Mouse (Mus musculus): ENCODE measurements around the gene Dip2b. TPM values are rescaled to one million over a fixed set of nuclear protein-coding genes. Genes with fewer than 3 reads are reported as not detected.
"Not testable (repeated sequence)": the region's sequence is repeated elsewhere in the genome, so short reads cannot be mapped to it uniquely, and the experiment has no call there.

Dip2b gene
- polyA plus RNA-seq, 1 experiment: 35.9 TPM

- H3K4me1 ChIP-seq (ENCODE audit: control insufficient read depth, insufficient read depth, low read length): peaks cover 4% of the 10 kb centered on the region; the same call in 1 of the 2 replicates
- TF ChIP-seq POLR2A (IDR thresholded peaks at IDR 0.05; ENCODE audit: extremely low read depth, insufficient read depth, low read length) (no peak), CTCF (IDR thresholded peaks at IDR 0.05; ENCODE audit: extremely low read depth, insufficient read depth, low read length) (no peak)
- H3K4me3 ChIP-seq (ENCODE audit: insufficient read depth, low read length): no peak overlapping the region
Measured at GRCm38 (mm10) chr15:100247296-100247695, 208.8 kb downstream of the Dip2b start.

GRCm38 (mm10) chr15:100248665-100249433 is 210.4 kb downstream of the Dip2b start:
- Histone ChIP-seq H3K4me3 (ENCODE audit: insufficient read depth, low read length) (no peak overlapping the region), H3K27ac (ENCODE audit: insufficient read depth, low read length) (no peak overlapping the region), H3K4me1 (ENCODE audit: control insufficient read depth, insufficient read depth, low read length) (peaks cover 4% of the 10 kb centered on the region; the same call in 1 of the 2 replicates)
- TF ChIP-seq POLR2A (IDR thresholded peaks at IDR 0.05; ENCODE audit: extremely low read depth, insufficient read depth, low read length): no peak
- TF ChIP-seq CTCF (IDR thresholded peaks at IDR 0.05; ENCODE audit: extremely low read depth, insufficient read depth, low read length): no peak

More at GRCm38 (mm10) chr15:100247296-100247695, 208.8 kb downstream of the Dip2b start:
- H3K27ac ChIP-seq (ENCODE audit: insufficient read depth, low read length): no peak overlapping the region

- no peak overlapping the region for H3K4me3 ChIP-seq (ENCODE audit: insufficient read depth, low read length)
- TF ChIP-seq POLR2A (IDR thresholded peaks at IDR 0.05; ENCODE audit: extremely low read depth, insufficient read depth, low read length): no peak
- TF ChIP-seq CTCF (IDR thresholded peaks at IDR 0.05; ENCODE audit: extremely low read depth, insufficient read depth, low read length): no peak
- H3K27ac ChIP-seq (ENCODE audit: insufficient read depth, low read length): no peak overlapping the region
- H3K4me1 ChIP-seq (ENCODE audit: control insufficient read depth, insufficient read depth, low read length): peaks cover 4% of the 10 kb centered on the region; the same call in 1 of the 2 replicates
Measured at GRCm38 (mm10) chr15:100251153-100251780, 212.8 kb downstream of the Dip2b start.

GRCm38 (mm10) chr15:100256386-100256785 is 217.9 kb downstream of the Dip2b start:
- Histone ChIP-seq H3K4me3 (ENCODE audit: insufficient read depth, low read length) (no peak overlapping the region), H3K4me1 (ENCODE audit: control insufficient read depth, insufficient read depth, low read length) (0 out of 2 replicates have a peak, but pooled peaks cover 2% of the 10 kb centered on the region), H3K27ac (ENCODE audit: insufficient read depth, low read length) (no peak overlapping the region)
- no peak for TF ChIP-seq POLR2A (IDR thresholded peaks at IDR 0.05; ENCODE audit: extremely low read depth, insufficient read depth, low read length)
- TF ChIP-seq CTCF (IDR thresholded peaks at IDR 0.05; ENCODE audit: extremely low read depth, insufficient read depth, low read length): no peak

- TF ChIP-seq POLR2A (IDR thresholded peaks at IDR 0.05; ENCODE audit: extremely low read depth, insufficient read depth, low read length): no peak
- no peak for TF ChIP-seq CTCF (IDR thresholded peaks at IDR 0.05; ENCODE audit: extremely low read depth, insufficient read depth, low read length)
- no peaks in the 10 kb centered on the region for H3K4me1 ChIP-seq (ENCODE audit: control insufficient read depth, insufficient read depth, low read length)
- H3K27ac ChIP-seq (ENCODE audit: insufficient read depth, low read length): no peak overlapping the region
- no peak overlapping the region for H3K4me3 ChIP-seq (ENCODE audit: insufficient read depth, low read length)
Measured at GRCm38 (mm10) chr15:100257305-100257704, 218.8 kb downstream of the Dip2b start.

GRCm38 (mm10) chr15:100258646-100259425 is 220.4 kb downstream of the Dip2b start:
- Histone ChIP-seq H3K4me3 (ENCODE audit: insufficient read depth, low read length) (no peak overlapping the region), H3K27ac (ENCODE audit: insufficient read depth, low read length) (no peak overlapping the region), H3K4me1 (ENCODE audit: control insufficient read depth, insufficient read depth, low read length) (no peaks in the 10 kb centered on the region)
- no peak for TF ChIP-seq POLR2A (IDR thresholded peaks at IDR 0.05; ENCODE audit: extremely low read depth, insufficient read depth, low read length)
- no peak for TF ChIP-seq CTCF (IDR thresholded peaks at IDR 0.05; ENCODE audit: extremely low read depth, insufficient read depth, low read length)

GRCm38 (mm10) chr15:100260351-100260750 is 221.9 kb downstream of the Dip2b start:
- H3K4me1 ChIP-seq (ENCODE audit: control insufficient read depth, insufficient read depth, low read length); H3K4me3 ChIP-seq (ENCODE audit: insufficient read depth, low read length); H3K27ac ChIP-seq (ENCODE audit: insufficient read depth, low read length): not testable (repeated sequence)

GRCm38 (mm10) chr15:100263246-100263905 is 224.9 kb downstream of the Dip2b start:
- no peak for TF ChIP-seq POLR2A (IDR thresholded peaks at IDR 0.05; ENCODE audit: extremely low read depth, insufficient read depth, low read length)
- 0 out of 2 replicates have a peak, but pooled peaks have one; percentile 18 for TF ChIP-seq CTCF (IDR thresholded peaks at IDR 0.05; ENCODE audit: extremely low read depth, insufficient read depth, low read length)
- Histone ChIP-seq H3K4me1 (ENCODE audit: control insufficient read depth, insufficient read depth, low read length) (no peaks in the 10 kb centered on the region), H3K27ac (ENCODE audit: insufficient read depth, low read length) (no peak overlapping the region), H3K4me3 (ENCODE audit: insufficient read depth, low read length) (no peak overlapping the region)
